Mouse (Mus musculus) cerebellum, adult 2 months (tissue): ENCODE measurements around the gene Sycp1.

Experiments
- CTCF ChIP-seq: fragments of 200-500 bp; IDR thresholded peaks from 2 replicates; pipeline ENCODE4 v1.5.1; 2011; ENCODE audit warnings: low read depth, mild to moderate bottlenecking, control low read depth, low read length, moderate library complexity, borderline replicate concordance; ENCODE audit not compliant: insufficient read depth
- POLR2A ChIP-seq: fragments of 200-500 bp; IDR thresholded peaks from 2 replicates; pipeline ENCODE4 v1.6.1; 2011; ENCODE audit warnings: low read length, control low read depth, borderline replicate concordance; ENCODE audit not compliant: insufficient read depth

GRCm38 (mm10) chr3:102954476-102954875 lies 18.6 kb upstream of the Sycp1 start:
- TF ChIP-seq CTCF (no peak), POLR2A (no peak)
